Mouse (Mus musculus): ENCODE results near the gene Atp1b1. TPM values are rescaled to one million over a fixed set of nuclear protein-coding genes. Genes with fewer than 3 reads are reported as not detected.
A peak's percentile ranks its signal among the peaks of the same experiment; 100 is the strongest.

Atp1b1 gene
- polyA plus RNA-seq, 1 experiment: 18.7 TPM

- Histone ChIP-seq H3K27ac (replicated peaks; ENCODE audit: low read depth, low read length) (no peak overlapping the region), H3K4me3 (ENCODE audit: insufficient read depth, low read depth, low read length) (no peak overlapping the region), H3K4me1 (ENCODE audit: control insufficient read depth, insufficient read depth, insufficient read length, low read length) (peaks cover 3% of the 10 kb centered on the region)
Observed at GRCm38 (mm10) chr1:164455614-164456013, 2.5 kb downstream of the Atp1b1 start.

DNA sequence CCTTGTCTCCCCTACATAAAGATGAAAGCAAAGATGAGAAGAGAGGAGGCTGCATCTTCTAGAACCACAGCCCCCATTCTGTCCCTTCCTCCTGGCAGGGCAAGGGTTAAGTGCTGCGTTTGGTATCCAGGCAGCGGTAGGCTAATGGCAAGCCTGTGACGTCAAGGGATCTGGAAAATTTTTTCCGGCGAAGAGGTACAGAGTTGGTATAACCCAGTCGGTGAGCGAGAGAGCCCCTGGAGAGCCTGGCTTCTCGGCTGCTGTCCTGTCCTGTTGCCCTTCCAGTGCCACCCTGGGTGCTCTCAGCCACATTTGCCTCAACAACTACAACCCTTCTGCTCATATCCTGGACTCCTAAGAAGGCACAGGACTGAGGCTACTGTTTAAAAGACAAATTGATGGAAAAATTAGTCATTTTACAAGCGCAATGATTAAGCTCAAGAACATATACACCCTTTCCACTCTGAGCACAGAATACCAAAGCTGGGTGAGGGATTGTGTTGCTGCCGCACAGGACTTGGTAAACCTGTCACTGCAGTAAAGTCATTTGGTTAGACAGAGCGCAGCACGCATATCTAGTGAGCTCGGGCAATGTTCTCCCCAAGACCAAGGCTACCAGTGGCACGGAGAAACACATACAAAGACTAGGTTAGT is 3.3 kb downstream of the Atp1b1 start:
- no peak overlapping the region for H3K27ac ChIP-seq (replicated peaks; ENCODE audit: low read depth, low read length)
- peaks cover 3% of the 10 kb centered on the region for H3K4me1 ChIP-seq (ENCODE audit: control insufficient read depth, insufficient read depth, insufficient read length, low read length)
- H3K4me3 ChIP-seq (ENCODE audit: insufficient read depth, low read depth, low read length): peak overlapping the region; percentile 17; the same call in 1 of the 2 replicates

DNA sequence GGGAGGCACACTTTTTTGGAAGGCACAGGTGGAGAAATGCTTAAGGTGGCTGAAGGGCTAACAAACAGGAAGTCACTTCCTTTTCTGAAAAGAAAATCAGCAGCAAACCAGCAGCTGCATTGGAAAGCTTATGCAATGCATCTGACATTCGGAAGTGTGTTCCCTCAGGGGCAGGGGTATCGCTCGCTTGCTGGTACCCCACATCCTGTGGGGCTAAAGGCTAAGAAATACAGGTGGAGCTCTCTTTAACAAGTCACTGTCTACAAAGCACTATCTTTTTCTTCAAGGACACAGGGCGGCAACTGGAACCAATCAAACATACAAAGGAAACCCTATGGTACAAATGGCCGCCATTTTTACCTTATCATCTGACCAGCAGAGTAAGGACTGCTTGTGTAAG is 4.4 kb downstream of the Atp1b1 start:
- Histone ChIP-seq H3K27ac (replicated peaks; ENCODE audit: low read depth, low read length) (no peak overlapping the region), H3K4me1 (ENCODE audit: control insufficient read depth, insufficient read depth, insufficient read length, low read length) (peaks cover 3% of the 10 kb centered on the region), H3K4me3 (ENCODE audit: insufficient read depth, low read depth, low read length) (no peak overlapping the region)

GRCm38 (mm10) chr1:164453146-164453545 is 5.0 kb downstream of the Atp1b1 start:
- H3K4me3 ChIP-seq (ENCODE audit: insufficient read depth, low read depth, low read length): no peak overlapping the region
- H3K4me1 ChIP-seq (ENCODE audit: control insufficient read depth, insufficient read depth, insufficient read length, low read length): peaks cover 3% of the 10 kb centered on the region; the same call in 1 of the 2 replicates

DNA sequence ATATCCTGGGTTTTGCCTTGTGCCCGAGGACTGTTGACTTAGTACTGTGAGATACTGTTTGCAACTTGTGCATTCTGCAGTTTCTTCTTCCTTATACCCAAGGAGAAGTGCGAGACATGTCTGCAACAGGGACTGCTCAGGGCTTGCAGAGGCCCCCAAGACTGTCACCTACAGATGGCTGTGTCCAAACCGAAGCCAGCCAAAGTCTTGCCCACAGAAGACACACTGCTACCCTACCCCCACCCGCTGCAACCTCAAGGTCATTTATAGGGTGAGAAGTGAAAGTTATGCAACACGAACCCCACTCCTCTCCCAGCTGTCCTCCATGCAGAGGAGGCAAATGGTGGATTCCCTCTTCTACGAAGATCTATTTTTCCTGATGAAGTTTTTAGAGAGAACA is 5.6 kb downstream of the Atp1b1 start:
- H3K4me1 ChIP-seq (ENCODE audit: control insufficient read depth, insufficient read depth, insufficient read length, low read length): peaks cover 3% of the 10 kb centered on the region; the same call in 1 of the 2 replicates
- H3K4me3 ChIP-seq (ENCODE audit: insufficient read depth, low read depth, low read length): no peak overlapping the region
- no peak overlapping the region for H3K27ac ChIP-seq (replicated peaks; ENCODE audit: low read depth, low read length)

More at GRCm38 (mm10) chr1:164453146-164453545, 5.0 kb downstream of the Atp1b1 start:
- no peak overlapping the region for H3K27ac ChIP-seq (replicated peaks; ENCODE audit: low read depth, low read length)

- Histone ChIP-seq H3K4me1 (ENCODE audit: control insufficient read depth, insufficient read depth, insufficient read length, low read length) (no peaks in the 10 kb centered on the region), H3K27ac (replicated peaks; ENCODE audit: low read depth, low read length) (no peak overlapping the region), H3K4me3 (ENCODE audit: insufficient read depth, low read depth, low read length) (no peak overlapping the region)
Observed at GRCm38 (mm10) chr1:164451346-164451745, 6.8 kb downstream of the Atp1b1 start.

- H3K4me3 ChIP-seq (ENCODE audit: insufficient read depth, low read depth, low read length): no peak overlapping the region
- H3K4me1 ChIP-seq (ENCODE audit: control insufficient read depth, insufficient read depth, insufficient read length, low read length): no peaks in the 10 kb centered on the region
- no peak overlapping the region for H3K27ac ChIP-seq (replicated peaks; ENCODE audit: low read depth, low read length)
Observed at GRCm38 (mm10) chr1:164450644-164451043, 7.5 kb downstream of the Atp1b1 start.

DNA sequence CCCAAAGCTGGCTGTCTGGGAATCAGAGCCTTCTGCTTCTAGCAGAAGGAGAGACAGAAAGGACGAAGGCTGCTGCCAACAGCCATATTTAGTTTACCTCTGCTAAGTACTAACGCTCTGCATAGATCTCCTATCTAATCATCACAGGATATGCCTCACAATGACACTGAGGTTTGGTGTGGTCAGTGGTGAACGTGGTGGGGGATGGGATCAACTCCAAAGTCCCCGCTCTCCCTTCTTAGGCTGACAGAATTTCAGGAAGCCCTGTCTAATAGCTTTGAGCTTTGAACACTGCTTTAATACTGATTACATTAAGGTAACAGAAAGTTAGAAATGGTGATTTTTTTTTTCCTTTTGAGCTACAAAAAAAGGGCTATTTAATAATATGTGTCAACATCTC is 7.9 kb downstream of the Atp1b1 start:
- Histone ChIP-seq H3K4me3 (ENCODE audit: insufficient read depth, low read depth, low read length) (no peak overlapping the region), H3K27ac (replicated peaks; ENCODE audit: low read depth, low read length) (no peak overlapping the region), H3K4me1 (ENCODE audit: control insufficient read depth, insufficient read depth, insufficient read length, low read length) (no peaks in the 10 kb centered on the region)

GRCm38 (mm10) chr1:164449626-164450025 is 8.5 kb downstream of the Atp1b1 start:
- no peak overlapping the region for H3K27ac ChIP-seq (replicated peaks; ENCODE audit: low read depth, low read length)

DNA sequence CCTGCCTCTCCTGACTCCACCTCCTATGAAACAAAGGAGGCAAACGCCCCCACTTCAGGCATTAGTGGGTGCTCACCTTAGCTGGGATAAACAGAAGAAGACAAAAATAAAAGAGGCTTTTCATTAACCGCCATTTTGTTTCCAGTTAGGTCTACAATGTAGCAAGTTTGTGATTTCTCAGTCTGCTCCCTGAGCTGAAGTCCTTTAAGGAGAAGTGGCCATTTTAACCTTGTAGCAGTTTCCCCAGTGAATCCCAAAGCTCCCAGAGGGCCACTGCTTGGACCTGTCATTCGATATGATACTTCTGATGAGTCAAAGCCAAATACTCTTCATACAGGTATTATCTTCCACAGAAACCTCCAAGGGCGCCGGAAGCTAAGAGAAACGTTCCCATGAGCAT is 10.6 kb downstream of the Atp1b1 start:
- H3K4me3 ChIP-seq (ENCODE audit: insufficient read depth, low read depth, low read length): no peak overlapping the region
- no peak overlapping the region for H3K27ac ChIP-seq (replicated peaks; ENCODE audit: low read depth, low read length)
- H3K4me1 ChIP-seq (ENCODE audit: control insufficient read depth, insufficient read depth, insufficient read length, low read length): no peaks in the 10 kb centered on the region

More at GRCm38 (mm10) chr1:164449626-164450025, 8.5 kb downstream of the Atp1b1 start:
- Histone ChIP-seq H3K4me1 (ENCODE audit: control insufficient read depth, insufficient read depth, insufficient read length, low read length) (no peaks in the 10 kb centered on the region), H3K4me3 (ENCODE audit: insufficient read depth, low read depth, low read length) (no peak overlapping the region)

DNA sequence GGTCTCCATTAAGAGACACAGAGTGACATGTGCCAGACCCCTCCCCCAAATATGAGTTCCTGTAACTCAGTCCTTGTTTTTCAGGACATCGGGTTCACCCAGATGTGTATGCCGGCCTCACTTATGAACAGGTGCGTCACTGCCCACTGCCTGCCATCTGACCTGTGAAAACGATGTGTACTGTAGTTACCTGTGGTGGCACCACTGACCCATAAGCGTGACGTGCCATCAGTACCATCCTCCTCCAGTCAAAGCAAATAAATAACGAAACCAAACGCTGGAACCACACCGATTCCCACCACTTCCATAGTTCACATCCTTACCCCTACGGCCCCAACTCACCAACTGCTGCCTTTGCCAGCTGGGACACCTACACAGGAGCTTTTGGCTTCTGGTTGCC is 11.6 kb downstream of the Atp1b1 start:
- no peak overlapping the region for H3K4me3 ChIP-seq (ENCODE audit: insufficient read depth, low read depth, low read length)
- H3K4me1 ChIP-seq (ENCODE audit: control insufficient read depth, insufficient read depth, insufficient read length, low read length): no peaks in the 10 kb centered on the region
- no peak overlapping the region for H3K27ac ChIP-seq (replicated peaks; ENCODE audit: low read depth, low read length)

GRCm38 (mm10) chr1:164445620-164446162 is 12.5 kb downstream of the Atp1b1 start:
- Histone ChIP-seq H3K27ac (replicated peaks; ENCODE audit: low read depth, low read length) (no peak overlapping the region), H3K4me3 (ENCODE audit: insufficient read depth, low read depth, low read length) (no peak overlapping the region), H3K4me1 (ENCODE audit: control insufficient read depth, insufficient read depth, insufficient read length, low read length) (no peaks in the 10 kb centered on the region)

GRCm38 (mm10) chr1:164441408-164441974 is 16.7 kb downstream of the Atp1b1 start:
- Histone ChIP-seq H3K4me3 (ENCODE audit: insufficient read depth, low read depth, low read length) (no peak overlapping the region), H3K4me1 (ENCODE audit: control insufficient read depth, insufficient read depth, insufficient read length, low read length) (no peaks in the 10 kb centered on the region), H3K27ac (replicated peaks; ENCODE audit: low read depth, low read length) (no peak overlapping the region)

DNA sequence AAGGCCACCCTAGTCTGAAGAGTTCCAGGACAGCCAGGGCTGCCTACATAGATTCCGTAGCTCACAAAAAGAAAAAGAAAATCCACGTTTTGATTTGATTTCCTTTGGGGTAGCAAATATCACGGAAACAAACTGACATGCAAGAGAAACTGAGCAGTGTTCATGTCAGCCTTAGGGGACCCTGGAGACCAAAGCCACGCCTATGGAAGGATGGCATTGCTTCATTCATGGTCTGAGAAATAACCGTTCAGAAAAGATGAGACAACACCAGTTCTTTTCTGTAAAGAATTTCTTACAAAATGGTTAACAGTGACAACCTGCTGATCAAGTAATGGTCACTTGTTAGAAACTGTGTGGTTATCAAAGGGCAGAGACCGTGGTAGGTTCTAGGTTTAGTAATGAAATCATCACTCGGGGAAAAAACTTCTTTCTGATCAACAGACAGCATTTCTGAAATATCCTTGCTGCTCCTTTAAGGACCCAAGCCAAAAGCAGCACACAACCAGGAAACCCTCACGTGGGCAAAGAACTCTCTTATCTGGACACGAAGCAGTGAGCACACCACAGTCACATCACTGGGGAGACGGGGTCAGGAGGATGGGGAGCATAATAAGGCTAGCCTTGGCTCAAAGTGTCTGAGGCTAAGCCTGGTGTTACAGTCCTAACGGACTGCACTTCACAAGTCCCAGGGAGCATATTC is 17.3 kb downstream of the Atp1b1 start:
- no peak overlapping the region for H3K27ac ChIP-seq (replicated peaks; ENCODE audit: low read depth, low read length)
- H3K4me3 ChIP-seq (ENCODE audit: insufficient read depth, low read depth, low read length): no peak overlapping the region
- no peaks in the 10 kb centered on the region for H3K4me1 ChIP-seq (ENCODE audit: control insufficient read depth, insufficient read depth, insufficient read length, low read length)

DNA sequence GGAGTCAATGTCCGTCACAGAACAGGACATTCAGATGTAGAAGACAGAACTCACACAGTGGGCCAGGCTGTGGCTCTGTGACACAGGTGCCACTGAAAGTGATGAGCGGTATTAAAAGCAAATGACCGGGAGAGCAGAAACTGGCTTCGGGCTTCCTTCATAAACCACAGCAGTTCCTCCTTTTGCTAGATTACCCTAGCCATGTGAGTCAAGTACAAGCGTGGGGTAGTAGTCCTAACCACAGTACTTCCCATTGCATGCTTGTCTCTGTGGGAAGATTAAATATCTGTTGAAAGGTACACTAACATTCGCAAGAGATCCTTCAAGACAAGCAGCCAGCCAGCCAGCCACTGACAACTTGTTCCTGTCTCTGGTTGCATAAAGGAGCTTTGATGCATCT is 17.9 kb downstream of the Atp1b1 start:
- no peaks in the 10 kb centered on the region for H3K4me1 ChIP-seq (ENCODE audit: control insufficient read depth, insufficient read depth, insufficient read length, low read length)
- H3K27ac ChIP-seq (replicated peaks; ENCODE audit: low read depth, low read length): no peak overlapping the region
- no peak overlapping the region for H3K4me3 ChIP-seq (ENCODE audit: insufficient read depth, low read depth, low read length)

Measured in brown adipose tissue, adult 24 weeks (tissue).